Mouse (Mus musculus): ENCODE data around the gene Usp17lb.

- TF ChIP-seq CTCF (conservative IDR thresholded peaks at IDR 0.05; ENCODE audit: insufficient read depth, insufficient read length, low read depth, low read length) = no peak
- no peak for TF ChIP-seq POLR2A (IDR thresholded peaks at IDR 0.05; ENCODE audit: low read depth, low read length)
These were observed 35.3 kb upstream of the Usp17lb start, which contains the start of gene Olfr665 for GRCm38 (mm10) chr7:104877731-104878130.

All from kidney, adult 2 months (tissue).